Mouse (Mus musculus) gonadal fat pad, adult 2 months (tissue): ENCODE results near the gene Rab21. TPM values are rescaled to one million over a fixed set of nuclear protein-coding genes. Genes with fewer than 3 reads are reported as not detected.

Source experiments
- DNase-seq: peaks from one replicate; pipeline ENCODE4 v3.0.0-alpha.2; 2012; ENCODE audit warnings: low read depth
- polyA plus RNA-seq: library from polyadenylated mRNA; depleted of rRNA; stranded (reverse); fragments of >200 nt; gene quantifications from 2 replicates; pipeline ENCODE4 v1.2.3, GENCODE M21; 2012; rRNA removed

Gene Rab21
- 15.3 and 17.8 TPM in 2 replicates for polyA plus RNA-seq

DNA sequence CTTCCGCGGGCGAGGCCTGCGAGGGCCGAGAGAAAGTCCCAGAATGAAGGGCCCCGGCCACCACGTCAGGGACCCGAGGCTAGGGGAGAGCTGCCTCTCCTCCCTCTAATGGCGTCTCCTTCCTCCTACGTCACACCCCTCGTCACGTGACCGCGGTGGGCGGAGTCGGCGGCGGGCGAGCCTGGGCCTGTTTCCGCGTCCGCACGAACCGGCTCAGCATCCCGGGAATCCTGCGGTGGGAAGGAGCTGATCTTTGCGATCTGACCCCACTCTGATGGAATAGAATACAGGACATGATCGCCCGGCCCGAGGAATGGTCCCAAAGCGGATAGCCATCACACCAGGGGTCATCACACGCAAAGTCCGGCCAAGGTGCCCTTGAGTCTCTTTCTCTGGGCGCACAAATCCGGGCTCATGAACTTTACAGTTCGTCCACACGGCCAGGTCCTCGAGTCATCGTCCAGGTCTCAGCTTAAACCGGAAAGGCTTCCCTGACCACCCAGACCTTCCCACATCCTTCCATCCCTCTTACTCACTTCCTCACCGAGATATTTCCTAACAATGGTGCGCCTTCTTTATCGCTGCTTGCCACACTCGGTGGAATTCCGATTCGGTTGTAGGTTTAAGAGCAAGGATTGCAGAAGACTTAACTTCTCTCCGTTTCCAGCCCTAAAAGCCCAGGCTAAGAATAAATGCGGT, at the start of gene Rab21:
TSS of gene Rab21 (minus strand) at position 122 of the 699 bp plus-strand sequence.
- DNase-seq = no peak

DNA sequence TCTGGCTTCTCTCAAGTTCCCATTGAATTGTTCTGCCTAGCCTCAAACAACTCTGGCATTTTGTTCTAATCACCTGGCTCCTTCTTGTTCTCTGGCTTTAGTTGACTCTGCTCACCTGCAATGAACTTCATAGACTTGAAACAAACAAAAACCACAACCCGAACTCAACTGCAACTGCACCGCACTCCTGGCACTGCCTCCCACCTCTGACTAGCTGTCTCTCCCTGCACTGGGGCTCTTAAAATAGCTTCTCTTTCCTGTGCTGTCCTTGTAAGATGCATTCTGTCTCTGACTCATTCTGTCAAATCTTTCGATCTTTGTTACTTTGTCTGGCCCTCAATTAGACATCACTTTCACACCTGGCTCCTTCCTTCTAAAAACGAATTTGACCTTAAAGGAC, 47.8 kb upstream of the Rab21 start:
- no peak for DNase-seq

DNA sequence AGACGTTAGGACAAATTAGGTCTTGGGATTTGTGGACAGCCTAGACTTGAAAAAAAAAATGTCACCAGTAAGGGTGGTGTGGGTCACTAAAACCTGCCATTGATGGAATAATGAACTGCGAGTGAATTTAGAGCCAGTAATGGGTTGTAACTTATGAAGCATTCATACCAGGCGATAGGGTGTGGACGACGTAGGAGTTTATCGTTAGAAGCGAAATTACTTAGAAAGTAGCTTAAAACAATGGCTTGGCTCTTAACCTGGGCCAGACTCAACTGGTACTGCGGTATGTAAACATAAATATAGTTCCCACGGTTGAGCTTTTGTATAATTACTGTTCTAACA, 47.2 kb upstream of the Rab21 start:
- DNase-seq = no peak

DNA sequence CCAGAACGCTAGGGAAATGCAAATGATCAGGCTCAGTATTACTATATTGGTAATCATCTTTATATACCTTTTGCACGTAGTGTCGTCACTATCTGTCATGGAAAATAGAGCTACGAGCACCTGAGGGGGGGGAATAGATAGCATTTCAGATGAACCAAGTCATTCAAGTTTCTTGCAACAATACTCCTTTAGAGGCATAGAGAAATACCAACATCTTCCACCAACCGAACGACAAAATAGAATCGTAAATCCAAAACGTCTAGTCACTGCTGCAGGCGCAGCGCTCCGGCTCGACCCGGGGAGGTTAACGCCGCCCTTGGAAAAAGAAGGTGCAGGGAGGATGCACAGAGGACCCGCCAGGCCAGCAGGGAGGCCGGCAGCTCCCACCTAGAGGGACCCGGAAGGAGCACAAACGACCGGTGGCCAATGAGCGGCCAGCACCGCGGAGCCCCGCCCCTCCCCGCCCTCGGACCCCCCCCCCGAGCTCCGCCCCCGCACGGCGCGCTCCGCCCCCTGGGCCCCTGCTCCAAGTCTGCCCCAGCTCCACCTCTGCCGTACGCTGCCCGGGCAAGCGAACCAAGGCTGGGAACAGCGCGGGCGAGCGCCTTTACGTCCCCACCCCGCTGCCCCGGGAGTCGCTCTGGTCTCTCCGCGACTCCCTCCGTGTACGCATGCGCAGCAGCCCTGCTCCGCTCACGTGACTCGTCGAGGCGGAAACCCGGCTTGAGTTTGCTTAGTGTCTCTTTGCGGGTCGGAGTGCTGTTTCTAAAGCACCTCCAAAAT, 46.6 kb upstream of the Rab21 start, which contains the start of gene Tmem19:
TSS of gene Tmem19 (minus strand) at position 662 of the 783 bp plus-strand sequence.
- no peak for DNase-seq

DNA sequence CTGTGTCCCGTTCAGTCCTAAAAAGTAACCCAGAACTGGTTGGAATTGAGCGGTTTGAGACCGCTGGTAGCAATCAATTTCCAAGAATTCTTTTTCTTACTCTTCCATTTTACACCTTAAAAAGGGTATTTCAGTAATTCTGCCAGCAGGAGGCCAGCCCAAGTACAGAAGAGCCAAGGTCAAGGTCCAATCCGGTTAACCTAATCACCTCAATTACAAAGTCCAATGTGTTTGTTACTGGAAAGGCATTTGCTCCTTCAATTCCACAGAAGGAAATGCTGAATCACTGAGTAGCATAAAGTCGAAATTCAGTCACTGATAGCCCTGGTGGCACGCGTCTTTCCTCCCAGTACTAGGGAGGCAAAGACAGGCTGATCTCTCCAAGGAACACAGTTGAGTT, 43.7 kb upstream of the Rab21 start:
- DNase-seq = no peak

DNA sequence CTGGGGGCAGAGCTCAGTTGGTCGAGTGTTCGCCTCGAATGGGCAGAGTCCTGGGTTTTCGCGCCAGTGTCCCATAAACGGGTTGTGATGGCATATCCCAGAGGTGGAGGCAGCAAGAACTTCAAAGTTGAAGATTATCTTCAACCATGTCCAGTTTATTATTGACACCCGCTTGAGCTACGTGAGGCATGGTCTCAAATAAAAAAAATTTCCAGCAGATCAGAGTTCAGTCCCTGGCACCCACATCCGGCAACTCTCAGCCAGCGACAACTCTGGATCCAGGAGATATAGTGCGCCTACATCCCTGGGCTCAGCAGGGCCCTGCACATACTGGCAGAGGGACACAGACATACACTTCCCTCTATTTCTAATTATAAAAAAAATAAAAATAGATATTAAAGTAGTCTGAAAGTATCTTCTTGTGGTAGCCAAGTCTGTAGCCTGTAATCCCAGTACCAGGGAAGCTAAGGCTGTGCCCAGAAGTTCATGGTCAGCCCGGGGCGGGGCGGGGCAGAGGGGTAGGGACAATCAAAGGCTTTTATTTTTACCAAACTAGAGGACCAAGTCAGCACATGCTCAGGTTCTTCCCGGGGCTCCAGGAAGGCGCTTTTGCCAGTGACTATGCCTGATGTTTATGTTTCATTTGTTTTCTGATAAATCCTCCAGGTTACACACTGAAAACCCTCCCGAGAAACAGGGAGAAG, 43.0 kb upstream of the Rab21 start:
- DNase-seq = no peak

DNA sequence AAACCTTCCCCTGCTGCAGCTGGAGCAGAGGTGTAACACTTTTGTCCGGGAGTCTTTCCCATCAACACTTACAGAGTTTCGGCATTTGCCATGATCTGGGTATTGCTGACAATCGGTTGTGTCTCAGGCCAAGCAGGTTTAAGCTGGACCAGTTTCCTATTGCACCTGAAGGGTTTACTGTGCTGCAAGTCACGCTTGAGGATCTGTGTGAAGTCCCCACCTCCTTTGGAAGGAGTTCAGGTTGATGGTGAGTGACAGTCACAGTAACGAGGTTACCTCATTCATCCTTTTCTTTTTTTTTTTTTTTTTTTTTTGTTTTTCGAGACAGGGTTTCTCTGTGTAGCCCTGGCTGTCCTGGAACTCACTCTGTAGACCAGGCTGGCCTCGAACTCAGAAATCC, 40.7 kb upstream of the Rab21 start:
- no peak for DNase-seq

DNA sequence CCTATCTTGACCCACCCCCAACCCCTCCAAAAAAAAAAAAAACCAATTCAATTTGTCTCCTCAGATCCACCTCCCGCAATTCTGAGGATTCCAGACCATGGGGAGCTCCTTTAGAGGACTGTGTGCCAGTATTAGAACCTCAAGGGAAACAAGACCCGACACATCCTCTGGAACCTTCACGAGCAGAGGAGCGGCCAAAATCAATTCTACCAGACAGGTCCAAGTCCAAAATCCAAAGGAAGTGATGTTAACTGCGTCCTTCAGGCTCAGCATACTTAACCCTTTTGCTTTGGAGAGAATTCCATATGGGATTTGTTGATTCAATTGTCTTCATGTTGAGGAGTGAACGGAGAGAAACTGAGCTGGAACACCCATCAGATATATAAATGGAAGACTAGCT, 39.6 kb upstream of the Rab21 start:
- no peak for DNase-seq

DNA sequence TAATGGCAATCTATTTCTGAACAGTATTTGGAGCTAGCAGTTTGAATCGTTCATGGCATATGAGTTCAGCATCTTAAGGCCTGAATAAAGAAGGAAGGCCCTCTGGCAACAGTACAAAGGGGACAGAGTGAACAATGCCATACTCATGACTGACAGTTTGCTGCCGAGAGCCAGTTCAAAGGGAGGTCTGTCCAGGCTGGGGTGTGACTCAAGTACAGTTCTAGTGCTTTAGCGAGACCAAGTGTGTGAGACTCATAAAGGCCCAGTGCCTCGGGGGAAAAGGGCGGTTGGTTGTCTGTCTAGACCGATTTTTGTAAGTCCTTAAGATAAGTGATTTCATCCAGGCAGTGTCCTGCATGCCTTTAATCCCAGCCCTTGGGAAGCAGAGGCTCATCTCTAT, 39.2 kb upstream of the Rab21 start:
- DNase-seq = no peak

DNA sequence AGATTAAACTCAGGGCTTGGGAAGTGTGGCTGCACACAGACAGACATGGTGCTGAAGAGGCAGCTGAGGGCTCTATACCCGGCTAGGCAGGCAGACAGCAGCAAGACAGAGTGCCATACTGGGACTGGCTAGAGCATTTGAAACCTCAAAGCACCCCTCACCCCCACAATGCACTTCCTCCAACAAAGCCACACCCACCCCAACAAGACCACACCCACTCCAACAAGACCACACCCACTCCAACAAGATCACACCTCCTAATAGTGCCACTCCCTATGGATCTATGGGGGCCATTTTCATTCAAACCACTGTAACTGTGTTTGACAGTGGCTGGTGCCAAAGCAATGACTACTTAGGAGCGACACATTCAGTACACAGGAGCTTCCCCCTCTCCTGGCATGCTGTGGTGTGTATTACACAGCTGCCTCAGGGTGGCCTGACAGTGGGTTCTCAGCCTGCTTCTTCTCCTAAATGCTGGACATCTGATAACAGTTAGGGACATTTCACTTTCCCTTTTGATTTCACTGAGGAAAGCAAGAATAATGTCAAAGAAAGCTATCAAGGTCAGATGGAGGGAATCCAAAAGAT, 35.5 kb upstream of the Rab21 start:
- no peak for DNase-seq

DNA sequence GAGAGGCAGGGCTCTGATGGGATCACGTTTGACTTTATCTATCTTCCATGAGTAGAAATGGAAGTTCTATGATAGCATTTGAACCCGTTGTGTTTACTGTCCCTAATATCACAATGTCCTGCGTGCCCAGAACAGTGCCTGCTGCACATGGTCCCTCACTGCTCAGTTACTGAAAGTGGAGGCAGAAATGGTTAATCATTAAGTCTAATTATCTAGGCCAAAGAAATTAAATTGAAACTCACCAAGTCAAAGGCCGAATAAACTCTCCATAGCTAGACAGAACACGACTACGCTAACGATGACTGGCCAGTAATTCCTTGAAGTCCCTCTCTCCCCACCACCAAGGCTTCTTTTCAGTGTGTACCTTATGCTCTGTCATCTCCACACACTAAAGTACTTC, 34.1 kb upstream of the Rab21 start:
- DNase-seq = no peak

DNA sequence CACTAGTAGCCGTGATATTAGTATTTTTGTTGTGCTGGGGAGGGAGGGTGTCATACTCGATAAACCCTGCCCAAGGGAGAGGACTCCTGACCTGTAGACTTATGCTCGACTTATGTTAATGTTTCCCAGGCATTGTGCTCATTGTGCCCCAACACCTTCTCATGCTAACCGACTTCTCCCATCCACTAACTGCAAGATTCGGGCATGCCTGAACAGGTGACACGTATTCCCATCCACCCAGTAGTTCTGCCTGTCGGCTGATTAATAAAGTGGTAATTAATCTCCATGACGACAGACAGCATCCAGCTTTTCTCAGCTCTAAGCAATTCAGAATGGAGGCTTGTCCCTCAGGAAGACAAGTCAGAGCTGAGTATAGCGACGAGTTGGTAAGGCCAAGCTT, 33.6 kb upstream of the Rab21 start:
- DNase-seq = no peak

DNA sequence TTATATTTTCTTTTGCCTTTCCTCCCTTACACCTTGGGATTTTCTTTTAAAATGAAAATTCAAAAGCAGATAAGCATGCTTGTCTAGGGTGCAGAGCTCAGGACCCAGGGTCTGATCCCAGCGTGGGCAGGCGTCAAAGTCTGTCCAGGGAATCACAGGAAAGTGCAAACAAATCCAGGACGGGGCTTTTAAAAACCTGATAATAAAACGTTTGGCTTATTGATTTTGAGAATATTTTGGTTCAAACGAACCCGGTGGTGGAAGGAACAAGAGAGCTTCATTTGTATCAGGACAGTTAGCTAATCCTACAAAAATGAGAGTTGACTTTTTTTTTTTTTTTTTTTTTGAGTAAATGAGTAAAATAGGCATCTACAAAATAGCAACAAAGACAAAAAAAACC, 32.7 kb upstream of the Rab21 start:
- DNase-seq = no peak

DNA sequence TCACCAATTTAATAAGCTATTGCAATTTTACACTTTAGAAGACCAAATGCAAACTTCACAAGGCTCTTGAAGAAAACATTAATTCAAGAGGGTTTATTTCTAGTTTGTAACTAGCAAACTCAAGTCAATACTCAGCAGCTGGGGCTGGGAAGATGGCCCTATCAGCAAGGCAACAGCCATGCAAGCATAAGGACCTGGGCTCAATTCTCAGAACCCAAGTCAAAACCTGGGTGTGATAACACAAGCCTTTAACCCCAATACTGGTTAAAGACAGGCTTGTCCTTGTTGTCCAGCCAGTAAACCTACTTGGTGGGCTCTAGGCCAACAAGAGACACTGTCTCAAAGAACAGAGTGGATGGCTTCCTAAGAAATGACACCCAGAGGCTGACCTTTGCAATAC, 31.1 kb upstream of the Rab21 start:
- no peak for DNase-seq

DNA sequence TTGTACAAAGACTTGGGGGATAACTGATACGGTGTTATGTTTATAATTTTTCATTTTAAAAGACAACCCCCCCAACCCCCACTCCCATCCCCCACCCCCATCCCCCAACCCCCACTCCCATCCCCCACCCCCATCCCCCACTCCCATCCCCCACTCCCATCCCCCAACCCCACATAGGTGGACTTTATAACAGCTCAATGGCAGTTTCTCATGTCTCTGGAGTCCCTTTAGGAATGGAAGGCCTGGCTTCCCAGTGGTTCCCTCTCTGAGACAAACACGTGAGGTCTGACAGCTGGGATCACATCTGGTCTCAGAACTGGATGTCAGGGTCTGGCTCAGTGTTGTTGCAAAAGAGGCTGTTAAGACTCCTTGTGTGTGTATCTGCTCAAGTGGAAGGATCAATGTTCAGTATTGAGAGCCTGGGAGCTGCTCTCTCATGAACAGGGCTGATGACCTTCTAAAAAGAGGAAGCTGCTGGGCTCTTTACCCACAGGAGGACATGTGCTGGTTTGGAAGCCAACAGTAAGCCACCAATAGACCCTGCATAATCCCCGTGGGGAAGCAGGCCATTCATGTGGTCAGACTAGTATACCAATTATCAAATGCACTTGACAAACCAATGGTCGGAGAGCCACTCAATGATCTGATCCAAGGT, 27.5 kb upstream of the Rab21 start:
- no peak for DNase-seq

DNA sequence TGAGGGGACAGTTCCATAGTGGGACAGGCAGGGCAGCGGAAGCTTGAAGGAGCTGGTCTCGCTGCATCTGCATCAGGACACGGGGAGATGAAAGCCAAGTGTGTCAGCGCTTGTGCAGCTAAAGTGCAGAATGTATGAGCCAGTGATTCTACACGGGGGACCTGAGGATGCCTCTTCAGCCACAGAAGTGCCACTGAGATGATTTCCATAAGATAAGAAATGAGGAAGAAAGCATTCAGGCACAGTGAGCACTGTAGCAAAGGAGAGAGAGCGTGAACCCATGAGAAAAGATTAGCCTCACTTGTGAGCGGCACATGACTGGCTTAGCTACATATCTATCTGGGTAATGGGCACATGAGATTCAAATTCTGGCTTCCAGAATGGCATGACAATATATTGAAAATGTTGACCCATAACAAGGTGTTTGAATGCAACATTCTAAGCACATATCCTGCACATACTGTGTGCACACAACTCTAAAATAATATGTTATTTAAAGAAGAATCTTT, 24.5 kb upstream of the Rab21 start:
- no peak for DNase-seq

DNA sequence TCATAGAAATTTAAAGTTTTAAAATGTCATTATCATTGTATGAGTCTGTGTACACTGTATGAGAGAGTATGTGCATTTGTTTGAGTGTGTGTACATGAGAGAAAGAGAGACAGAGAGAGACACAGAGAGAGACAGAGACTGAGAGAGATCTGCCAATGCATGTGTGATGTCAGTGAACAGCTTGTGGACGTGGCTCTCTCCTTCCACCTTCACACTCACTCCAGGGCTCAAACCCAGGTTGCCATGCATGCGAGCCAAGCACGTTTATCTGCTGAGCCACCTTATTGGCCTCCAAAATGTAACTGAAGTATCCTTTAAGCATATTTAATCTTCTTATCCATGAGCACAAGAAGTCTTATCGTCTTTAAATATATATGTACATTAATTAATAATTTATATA, 21.5 kb upstream of the Rab21 start:
- DNase-seq = no peak

DNA sequence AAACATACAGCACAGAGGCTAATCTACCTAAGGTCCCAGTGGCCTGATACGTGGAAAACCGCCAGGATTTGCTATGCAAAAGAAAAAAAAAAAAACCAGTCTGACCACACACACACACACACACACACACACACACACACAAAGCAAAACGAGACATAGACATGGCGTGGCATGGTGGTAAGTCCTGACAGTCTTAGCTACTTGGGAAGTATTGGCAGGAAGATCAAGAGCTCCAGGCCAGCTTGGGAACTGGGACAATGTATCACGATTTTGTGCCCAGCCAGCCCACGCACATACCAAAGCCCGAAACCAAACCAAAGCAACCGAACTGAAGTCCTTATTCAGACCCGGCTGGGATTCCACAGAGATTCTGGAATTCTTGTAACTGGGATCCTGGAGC, 18.1 kb upstream of the Rab21 start:
- DNase-seq = no peak

DNA sequence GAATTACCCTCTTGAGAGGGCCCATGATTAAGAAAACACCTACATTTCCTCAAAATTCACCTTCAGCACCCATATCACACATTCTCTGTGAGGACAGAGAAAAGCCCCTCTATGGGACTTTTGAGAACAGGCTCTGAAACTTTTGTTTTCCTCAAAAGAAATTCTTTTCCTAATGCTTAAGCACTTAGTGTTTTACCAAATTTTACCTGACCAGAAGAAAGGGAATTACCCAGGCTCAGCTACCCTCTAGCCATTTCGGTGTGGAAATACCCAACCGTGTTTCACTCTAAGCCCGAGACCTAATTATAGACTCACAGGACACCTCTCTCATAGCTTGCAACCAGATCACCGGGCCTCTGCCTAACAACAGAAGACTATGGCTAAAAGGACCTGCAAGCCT, 17.6 kb upstream of the Rab21 start:
- no peak for DNase-seq

DNA sequence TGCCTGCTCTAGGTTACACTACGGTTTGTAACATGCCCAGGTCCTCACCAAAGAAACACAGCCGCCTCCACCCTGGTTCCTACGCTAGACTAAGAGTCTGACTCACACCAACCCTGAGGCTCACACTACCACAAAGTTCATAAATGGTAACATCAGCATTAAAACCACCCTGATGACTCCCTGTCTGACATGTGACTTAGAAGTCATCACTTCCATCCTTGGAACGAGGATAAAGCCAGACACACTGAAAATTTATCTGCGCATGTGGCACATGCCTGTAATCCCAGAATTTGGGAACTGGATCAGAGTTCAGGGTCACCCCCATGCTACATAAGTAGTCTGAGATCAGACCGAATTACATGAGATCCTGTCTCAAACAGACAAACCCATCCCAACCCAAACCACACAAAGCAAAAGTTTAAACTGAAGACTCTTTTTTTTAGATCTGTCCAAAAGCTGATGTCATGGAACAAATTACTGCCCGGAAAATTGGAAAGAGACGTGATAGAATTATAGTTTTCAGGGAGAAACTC, 17.1 kb upstream of the Rab21 start:
- DNase-seq = no peak

DNA sequence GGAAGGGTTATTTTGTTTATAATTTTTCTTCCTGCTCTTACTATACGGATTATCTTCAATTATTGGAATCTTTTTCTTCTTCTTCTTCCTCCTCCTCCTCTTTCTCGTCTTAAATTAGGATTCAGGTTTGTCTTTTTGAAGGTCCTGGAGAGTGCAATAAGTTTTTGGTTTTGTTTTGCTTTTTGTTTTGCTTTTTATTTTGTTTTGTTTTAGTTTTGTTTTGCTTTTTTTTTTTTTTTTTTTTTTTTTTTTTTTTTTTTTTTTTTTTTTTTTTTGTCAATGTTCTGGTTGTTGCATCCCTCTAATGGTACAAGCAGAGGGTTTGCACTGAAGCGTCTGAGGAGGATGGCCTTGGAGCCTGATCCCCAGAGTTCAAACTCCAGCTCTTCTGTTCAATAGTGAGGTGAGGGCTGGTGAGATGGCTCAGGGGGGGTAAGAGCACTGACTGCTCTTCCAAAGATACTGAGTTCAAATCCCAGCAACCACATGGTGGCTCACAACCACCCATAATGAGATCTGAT, 13.7 kb upstream of the Rab21 start:
- no peak for DNase-seq
